Mouse (Mus musculus) adrenal gland, postnatal 14 days (tissue): ENCODE measurements around the gene Mea1. TPM values are rescaled to one million over a fixed set of nuclear protein-coding genes. Genes with fewer than 3 reads are reported as not detected.

Source experiments
- DNase-seq: peaks from one replicate; pipeline ENCODE4 v3.0.0; 2021; ENCODE audit warnings: mixed read lengths
- long read RNA-seq, 2 experiments: library from polyadenylated mRNA; stranded (forward); transcript quantifications; one replicate each; pipeline ENCODE4 v2.0.0; 2021
- total RNA-seq: library from RNA; stranded (reverse); gene quantifications from 2 replicates; pipeline ENCODE4 v1.2.3, GENCODE M21; 2021

Mea1 gene
- 80.5 and 90.2 TPM in 2 replicates for total RNA-seq
- long read RNA-seq, experiment 1, transcript Mea1-206 (4 exons, 945 nt): major isoform, 68 of 88 reads
- long read RNA-seq, experiment 1, transcript Mea1-205 (3 exons, 757 nt): minor isoform, 8 of 88 reads
- long read RNA-seq, experiment 1, transcript Mea1-207 (4 exons, 673 nt): minor isoform, 5 of 88 reads
- long read RNA-seq, experiment 1, partial matches to known transcripts: 0 of 88 reads
- long read RNA-seq, experiment 1, other reads (novel, unspliced or antisense): 3 of 88 reads
- long read RNA-seq, experiment 2, transcript Mea1-206 (4 exons, 945 nt): major isoform, 82 of 104 reads
- long read RNA-seq, experiment 2, transcript Mea1-205 (3 exons, 757 nt): minor isoform, 13 of 104 reads
- long read RNA-seq, experiment 2, transcript Mea1-201 (4 exons, 859 nt): minor isoform, 6 of 104 reads
- long read RNA-seq, experiment 2, partial matches to known transcripts: 0 of 104 reads
- long read RNA-seq, experiment 2, other reads (novel, unspliced or antisense): 2 of 104 reads

DNA sequence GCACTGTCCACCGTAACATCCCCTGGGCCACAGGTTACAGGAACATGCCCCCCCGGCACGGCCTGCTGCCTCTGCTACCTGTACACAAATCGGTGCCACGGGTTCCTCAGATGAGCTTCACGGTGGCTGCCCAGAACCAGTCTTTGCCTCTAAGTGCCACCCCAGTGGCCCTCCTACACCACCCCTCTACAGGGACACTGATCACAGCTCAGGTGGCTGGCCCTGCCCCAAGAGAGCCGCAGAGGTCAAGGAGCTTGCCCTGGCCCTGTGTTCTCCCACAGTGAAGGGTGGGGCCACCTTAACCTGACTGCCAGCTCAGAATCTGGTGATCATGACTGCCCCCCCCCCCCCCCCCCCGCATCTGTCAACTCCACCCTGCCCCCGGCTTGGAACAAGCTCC is at the start of gene Mea1:
Mea1 (plus strand) TSS at position 378 of the 400 bp plus-strand sequence.
- DNase-seq: no peak

DNA sequence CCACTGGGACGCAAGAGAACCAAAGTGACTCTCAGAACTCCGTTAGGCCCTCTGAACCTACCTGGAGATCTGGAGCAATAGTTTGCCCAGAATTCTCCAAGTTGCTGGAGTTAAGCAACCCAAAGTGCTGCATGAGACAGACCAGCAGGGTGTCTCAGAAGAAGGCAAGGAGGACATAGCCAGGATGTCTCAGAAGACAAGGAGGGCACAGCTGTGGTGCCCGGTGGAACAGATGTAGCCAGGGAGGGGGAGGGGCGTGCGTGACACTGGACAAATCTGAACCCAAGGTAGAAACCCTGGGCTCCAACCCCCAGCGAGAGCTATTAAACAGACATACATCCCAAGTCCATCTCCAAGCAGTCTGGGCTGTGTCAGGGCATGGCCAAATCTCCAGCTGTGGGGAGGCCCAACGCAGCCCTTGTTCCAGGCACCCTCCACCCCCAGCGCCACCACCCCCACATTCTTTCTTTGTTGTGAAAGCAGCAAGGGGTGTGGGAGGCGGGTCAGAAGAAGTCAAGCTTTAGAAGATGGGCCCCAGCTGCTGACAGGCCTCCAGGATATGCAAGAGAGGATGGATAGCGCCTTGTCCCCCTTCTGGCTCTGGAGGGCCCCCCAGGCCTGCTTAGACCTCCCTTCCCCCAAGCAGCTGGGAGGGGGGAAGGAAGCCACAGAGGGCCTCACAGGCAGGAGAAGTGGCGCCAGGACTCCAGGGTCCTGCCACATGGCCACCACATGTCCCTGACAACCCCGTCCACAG is 48.7 kb upstream of the Mea1 start:
- DNase-seq: peak; percentile 45

DNA sequence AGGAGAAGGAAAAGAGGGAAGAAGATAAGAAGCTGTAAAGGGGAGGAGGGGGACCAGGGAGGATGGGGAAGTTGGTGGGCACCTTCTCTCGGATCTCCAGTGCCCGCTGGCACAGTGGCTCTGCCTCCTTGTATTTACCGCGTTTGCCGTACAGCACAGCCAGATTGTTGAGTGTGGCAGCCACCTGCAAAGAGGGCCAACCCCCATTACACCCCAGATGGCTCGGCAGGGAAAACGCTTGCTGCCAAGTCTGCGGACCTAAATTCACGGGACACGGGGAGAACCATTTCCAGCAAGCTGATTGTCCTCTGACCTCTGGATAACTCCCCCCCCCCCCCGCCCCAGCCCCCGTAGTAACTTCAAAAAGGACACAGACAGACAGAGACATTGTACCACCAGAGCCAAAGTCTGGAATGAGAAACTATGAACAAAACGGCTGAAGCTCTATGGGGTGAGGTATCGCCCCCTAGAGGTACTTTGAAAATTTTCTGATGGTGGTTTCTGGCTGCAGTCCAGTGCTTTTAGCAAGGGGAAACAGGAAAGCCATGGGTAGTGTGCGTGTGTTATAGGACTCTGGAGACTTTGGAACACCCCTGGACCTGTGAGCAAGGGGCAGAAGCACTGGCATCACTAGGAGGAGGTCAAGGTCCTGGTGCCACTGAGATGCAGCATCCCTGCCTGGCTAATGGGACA is 41.6 kb upstream of the Mea1 start:
- DNase-seq: peak; percentile 77

DNA sequence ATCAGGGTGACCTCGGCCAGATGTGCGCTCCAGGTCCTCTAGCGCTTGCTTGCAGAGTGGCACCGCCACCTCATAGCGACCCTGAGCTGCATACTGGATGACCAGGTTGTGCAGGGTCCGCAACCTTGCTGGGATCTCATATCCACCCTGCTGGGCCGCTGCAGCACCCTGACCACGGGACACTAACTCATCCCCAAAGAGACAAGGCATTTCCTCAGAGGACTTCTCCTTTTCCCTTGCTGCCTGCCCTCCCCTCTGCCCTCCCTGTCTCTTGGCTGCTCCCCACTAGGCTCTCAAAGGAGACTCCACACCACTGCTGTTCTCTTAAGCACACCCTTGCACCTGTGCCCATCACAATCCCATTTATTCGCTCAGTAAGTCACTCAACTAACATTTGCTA is 38.7 kb upstream of the Mea1 start:
- no peak for DNase-seq

DNA sequence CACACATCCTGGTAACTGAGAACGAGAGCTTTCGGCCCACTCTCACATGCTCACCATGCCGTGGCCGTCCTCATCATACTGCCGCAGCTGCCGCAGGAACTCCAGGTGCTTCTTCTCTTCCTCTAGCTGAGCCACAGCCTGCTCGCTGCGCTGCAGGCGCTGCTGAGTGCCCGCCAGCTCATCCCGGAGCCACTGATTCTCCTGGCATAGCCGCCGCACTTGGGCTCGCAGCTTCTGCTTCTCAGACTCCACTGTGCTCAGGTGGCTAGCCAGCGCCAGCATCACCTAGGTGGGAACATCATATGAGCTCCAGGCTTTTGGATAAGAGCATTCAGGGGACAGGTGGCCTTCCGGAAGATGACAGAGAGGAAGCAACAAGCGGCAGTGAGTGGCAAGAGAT is 36.5 kb upstream of the Mea1 start:
- no peak for DNase-seq

DNA sequence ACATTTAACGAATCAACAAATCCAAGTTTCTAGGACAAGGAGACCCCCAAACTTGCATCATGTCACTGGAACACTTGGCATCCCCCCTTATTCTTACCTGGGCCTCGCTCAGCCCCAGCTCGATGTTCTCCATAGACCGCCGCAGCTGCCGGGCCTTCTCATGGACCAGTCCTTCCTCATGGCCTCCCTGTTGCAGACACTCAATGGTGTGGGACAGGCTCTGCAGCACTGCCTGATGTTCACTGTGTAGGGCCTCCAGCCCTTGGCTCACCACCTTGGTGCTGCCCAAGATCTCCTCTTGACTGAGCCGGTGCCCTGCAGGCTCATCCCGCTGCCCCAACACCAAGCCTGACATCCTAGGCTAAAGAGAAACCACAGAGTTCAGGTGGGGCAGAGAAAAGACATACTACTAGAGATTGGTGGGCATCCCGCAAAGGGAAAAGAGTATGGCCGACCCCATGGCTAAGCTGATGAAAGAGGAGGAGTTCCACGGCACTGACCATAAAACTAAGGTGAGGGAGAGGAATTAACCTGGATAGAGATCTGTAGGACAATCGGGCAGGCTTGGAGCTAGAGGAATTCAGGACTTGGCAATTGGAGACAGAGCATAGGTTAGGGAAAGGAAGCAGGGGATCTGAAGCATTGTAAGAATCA is 34.3 kb upstream of the Mea1 start:
- no peak for DNase-seq

DNA sequence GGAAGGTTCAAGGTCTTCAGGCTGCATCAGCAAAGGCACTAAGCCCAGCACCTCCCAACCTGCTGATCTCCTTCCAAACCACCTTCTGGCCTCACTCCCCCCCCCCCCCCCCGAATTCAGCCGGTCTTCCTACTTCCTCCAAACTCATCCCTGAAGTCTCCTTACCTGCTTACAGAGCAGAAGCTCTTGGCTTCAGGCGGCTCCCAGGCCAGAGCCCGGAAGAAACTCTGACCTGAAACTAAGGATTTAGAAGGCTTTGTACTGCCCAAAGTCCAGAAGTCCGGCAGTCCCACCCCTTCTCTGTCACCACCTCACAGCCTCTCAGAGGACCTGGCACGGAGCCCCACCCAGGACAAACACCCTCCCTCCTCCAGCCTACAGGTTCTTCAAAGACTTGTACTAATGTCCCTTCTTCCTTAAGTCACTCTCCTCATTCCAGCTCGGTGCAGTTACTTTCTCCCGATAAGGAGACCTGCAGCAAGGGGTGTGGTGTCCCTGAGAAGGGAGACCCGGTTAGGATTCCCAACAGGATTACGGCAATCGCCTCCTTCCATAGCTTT is 33.6 kb upstream of the Mea1 start:
- DNase-seq: peak; percentile 87

DNA sequence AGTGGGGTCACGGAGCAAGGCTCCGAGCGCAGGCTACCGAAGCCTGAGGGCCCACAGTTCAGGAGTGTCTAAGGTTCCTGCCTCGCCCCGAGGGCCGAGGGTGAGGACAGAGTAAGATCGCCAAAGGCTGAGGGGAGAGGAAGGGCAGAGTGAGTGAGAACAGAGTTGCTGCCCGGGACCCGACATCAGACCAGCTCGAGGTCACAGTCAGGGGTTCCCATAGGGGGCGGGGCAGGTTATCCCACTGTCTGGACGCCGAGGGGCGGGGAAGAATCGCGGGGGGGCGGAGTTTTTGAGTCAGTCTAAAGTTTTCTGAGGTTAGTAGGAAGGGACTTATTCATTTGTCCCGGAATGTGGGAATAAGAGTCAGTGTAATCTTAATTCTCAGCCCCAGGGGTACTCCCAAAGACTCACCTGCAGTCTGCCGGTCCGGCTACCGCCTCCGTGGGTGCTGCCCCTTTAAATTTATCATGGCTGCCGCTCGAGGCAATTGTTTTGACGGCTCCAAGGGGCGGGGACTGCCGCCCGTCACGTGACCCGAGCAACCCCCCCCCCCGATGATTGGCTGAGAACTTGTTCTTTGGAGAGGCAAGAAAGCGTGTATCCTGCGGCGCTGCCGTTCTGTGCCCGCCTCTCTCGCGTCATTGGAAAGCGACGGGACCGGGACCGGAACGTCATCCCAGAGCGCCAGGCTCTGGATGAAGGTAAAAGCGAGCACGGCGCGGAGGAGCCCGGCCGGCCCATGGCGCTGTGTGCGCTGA is 32.9 kb upstream of the Mea1 start, which contains the start of the genes Klc4 and Mrpl2:
Klc4 (minus strand) TSS at position 462 of the 761 bp plus-strand sequence.
Mrpl2 (plus strand) TSS at position 669 of the 761 bp plus-strand sequence.
- peak; percentile 99 for DNase-seq

DNA sequence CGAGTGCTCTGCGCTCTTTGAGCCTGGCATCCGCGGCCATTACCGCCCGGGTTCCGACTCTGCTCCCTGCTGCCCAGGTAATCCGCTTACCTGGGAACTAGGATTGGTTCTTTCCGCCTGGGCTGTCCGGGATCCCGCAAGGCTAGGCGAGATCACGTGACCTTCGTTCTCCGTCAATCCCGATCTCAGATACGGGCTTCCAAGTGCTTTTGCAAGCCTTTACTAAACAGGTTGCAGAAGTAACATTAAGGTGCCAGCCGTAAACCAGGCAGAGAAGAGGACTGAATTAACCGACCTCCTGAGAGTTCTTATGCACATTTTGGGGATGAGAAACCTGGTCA is 32.3 kb upstream of the Mea1 start:
- no peak for DNase-seq

DNA sequence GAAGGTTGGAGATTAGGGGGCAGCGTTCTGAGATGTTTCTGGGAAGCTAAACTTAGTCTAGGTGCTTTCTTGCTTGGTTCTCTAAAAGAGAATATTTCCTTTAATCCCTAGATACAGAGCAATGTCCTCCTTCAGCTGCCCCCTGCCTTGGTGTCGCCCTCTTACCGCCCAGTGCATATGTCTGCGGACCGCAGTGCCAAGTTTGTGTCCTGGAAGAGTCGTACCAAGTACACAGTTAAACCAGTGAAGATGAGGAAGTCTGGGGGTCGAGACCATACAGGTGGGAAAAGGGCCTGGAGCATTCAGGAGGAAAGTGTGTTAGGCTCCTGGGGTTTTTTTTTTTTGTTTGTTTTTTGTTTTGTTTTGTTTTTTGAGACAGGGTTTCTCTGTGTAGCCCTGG is 31.3 kb upstream of the Mea1 start:
- no peak for DNase-seq

DNA sequence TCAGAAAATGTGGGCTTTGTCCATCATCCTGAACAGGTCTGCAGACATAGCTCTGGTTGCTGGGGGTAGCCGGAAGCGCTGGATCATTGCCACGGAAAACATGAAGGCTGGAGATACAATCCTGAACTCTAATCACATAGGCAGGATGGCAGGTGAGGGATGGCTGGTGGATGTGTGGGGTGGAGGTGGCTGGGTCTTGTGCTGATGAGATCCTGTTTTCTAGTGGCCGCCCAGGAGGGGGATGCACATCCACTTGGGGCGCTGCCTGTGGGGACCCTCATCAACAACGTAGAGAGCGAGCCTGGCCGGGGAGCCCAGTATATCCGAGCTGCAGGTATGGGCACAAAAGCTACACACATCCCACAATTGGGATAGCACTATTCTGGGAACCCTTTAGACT is 30.2 kb upstream of the Mea1 start:
- DNase-seq: no peak

DNA sequence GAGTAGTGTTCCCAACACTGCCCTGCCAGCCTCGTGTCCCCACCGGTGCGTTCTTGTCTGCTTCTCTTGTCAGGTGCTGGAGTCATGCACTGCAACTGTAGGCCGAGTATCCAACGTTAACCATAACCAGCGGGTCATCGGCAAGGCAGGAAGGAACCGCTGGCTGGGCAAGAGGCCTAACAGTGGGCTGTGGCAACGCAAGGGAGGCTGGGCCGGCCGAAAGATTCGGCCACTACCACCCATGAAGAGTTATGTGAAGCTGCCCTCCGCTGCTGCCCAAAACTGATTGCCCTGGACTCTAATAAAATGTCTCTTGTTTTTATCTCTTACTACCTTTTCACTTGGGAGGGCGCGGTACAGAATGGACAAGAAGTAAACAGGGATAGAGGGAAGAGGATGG is 28.8 kb upstream of the Mea1 start:
- DNase-seq: peak; percentile 35

DNA sequence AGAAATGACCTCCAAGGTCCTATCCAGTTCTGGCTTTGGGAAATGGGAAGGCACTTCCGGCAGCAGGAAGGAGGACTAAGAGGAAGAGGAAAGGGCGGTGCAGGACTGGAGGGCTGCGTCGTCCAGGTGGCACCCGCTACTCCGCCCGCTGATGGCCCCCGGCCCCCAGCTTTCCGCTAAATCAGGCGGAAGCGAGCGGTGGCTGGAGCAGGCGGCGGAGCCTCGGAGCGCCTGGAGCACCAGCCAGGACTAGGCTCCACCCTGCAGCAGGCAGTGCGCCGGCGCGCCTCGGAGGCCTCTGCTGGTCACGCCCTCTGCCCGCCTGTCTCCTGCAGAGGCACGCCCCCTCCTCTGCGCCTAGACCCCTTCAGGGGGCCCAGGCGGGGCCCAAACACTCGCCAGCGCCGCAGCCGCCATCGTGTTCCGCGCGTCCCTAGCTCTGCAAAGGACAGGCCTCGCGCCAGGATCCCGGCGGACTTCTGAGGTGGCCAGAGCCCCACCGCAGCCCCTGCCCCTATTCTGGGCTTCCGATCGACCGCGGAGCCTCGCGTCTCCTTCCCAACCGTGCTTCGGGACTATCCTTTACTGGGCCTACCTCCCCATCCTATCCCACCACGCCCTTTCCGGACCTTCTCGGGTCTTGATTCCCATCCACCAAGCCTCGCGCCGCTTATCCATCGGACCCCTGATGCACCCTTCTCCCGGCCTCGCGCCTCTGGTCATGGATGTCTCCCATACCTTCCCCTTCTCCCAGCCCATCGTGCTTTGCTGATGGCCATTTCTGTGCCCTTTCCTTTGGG is 28.2 kb upstream of the Mea1 start, which contains the start of gene Cul7:
Cul7 (plus strand) TSS at position 106 of the 800 bp plus-strand sequence.
- peak; percentile 96 for DNase-seq

DNA sequence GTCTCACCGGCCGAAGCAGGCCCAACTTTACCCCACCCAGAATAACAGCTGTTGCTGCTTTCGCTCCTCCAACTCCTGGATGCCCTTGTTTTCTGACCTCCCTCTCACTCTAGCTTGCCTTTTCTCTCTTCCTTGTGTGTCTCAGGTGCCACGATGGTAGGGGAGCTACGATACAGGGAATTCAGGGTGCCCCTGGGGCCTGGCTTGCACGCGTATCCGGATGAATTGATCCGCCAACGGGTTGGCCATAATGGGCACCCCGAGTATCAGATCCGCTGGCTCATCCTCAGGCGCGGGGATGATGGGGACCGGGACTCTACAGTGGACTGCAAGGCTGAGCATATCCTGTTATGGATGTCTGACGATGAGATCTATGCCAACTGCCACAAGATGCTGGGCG is 27.3 kb upstream of the Mea1 start:
- DNase-seq: no peak

DNA sequence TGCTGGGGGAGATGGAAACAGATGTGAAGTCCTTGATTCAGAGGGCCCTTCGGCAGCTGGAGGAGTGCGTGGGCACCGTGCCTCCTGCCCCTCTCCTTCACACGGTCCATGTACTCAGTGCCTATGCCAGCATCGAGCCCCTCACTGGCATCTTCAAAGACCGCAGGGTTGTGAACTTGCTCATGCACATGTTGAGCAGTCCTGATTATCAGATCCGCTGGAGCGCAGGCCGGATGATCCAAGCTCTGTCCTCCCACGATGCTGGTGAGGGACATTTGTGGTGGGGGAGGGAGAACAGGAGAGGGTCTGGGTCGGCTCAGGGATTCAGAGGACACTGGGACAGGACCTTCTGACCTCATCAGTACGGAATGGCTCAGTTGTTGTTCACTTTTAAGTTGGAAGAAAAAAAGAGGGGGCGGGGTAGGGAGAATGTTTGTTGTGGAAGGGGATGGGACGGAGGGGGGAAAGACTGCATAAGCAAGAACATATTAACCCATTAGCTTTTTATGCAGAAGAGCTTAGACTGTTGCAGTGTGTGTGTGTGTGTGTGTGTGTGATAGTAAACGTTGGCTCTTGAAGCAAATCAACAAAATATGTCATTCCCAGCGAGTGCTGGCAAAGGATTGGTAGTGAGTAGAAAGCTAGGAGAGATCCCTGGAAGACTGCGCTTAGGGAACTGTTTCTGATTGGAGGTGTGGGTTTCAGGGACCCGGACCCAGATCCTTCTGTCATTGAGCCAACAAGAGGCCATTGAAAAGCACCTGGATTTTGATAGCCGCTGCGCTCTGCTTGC is 26.6 kb upstream of the Mea1 start:
- no peak for DNase-seq

DNA sequence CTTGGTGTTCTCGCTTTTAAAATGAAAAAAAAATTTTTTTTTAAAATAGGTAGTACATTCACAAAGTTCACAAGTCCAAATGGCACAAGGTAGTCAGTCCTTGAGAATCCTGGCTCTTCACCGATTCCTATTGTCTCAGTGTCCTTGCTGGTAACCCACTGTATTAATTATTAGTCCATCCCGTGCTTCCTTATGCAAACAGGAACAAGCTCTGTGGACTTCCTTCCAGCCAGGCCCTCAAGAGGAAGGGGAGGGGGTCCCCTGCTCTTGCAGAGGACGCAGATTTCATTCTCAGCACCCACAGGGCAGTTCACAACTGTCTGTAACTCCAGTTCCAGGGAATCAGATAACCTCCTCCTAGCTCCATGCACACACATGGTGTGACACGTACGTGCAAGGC is 22.5 kb upstream of the Mea1 start:
- no peak for DNase-seq

DNA sequence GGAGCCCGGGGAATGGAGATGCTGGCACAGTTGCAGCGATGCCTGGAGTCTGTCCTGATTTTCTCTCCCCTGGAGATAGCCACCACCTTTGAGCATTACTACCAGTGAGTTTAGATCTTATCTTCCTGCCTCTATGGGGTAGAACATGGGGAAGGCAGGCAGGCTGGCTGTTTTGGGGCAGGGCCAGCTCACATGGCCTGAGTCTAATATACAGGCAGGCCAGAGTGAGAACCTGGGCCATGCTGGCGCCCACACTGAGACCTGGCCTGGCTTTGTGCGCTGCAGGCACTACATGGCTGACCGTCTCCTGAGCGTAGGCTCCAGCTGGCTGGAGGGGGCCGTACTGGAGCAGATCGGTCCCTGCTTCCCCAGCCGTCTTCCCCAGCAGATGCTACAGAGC is 17.2 kb upstream of the Mea1 start:
- no peak for DNase-seq

DNA sequence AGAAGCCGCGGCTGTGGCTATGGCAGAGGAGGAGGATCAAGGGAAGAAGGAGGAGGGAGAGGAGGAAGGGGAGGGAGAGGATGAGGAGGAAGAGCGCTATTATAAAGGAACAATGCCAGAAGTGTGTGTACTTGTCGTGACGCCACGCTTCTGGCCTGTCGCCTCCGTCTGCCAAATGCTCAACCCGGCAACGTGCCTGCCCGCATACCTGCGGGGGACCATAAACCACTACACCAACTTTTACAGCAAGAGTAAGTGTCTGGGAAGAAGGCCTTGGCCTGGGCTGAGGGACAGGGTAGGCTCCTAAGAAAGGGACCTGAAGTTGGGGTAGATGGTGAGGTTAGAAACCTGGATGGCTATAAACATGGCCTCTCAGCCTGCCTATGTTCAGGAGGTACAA is 16.6 kb upstream of the Mea1 start:
- no peak for DNase-seq

DNA sequence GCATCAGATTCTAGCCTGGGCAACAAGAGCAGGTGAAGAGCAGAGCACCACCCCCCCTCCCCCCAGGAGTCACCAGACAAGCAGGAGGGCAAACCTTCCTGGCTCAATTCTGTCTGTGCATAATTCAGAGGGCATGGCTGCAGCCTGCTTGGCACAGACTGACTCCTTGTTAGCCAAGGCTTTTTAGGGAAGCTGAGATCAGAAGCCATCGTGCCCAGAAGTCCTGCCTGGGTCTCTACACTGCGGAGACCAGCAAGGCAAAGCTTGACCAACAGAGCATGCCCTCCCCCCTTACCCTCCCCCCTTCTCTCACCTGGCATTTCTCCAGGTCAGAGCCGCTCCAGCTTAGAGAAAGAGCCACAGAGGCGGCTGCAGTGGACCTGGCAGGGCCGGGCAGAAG is 15.9 kb upstream of the Mea1 start:
- no peak for DNase-seq
